Mouse (Mus musculus): ENCODE results near the gene Col23a1. TPM values are rescaled to one million over a fixed set of nuclear protein-coding genes. Genes with fewer than 3 reads are reported as not detected.

Col23a1 gene
- 1.6 and 4.4 TPM in 2 replicates for polyA plus RNA-seq (2012; rRNA removed)

DNA sequence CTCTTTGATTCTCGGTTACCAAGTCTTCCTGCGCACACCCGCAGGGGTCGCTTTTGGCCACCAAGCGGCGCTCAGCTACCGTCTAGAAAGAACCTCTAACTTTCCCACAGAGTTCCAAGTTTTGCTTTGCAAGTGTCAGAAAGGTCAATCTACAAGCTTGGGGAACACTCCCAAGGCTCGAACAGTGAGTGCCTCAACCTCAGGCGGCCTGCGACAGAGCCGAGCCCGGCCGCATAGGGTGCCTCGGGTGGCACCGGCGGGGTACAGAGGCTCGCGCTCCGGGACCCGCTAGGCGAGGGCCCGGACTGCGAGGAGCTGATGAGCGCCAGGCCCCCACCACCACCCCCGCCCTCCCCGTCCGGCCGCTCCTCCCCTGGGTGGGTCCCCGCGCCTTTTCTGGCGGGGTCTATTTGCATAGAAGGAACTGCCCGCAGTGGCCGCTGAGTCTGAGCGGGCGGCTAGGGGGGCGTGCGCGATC is at the start of gene Col23a1:
TSS of gene Col23a1 (plus strand) at position 357 of the 478 bp plus-strand sequence.
- Histone ChIP-seq H3K27me3 (ENCODE audit: control insufficient read depth, insufficient read depth, low read length) (peaks cover 15% of the 10 kb centered on the region), H3K27ac (ENCODE audit: insufficient read depth, low read depth, low read length) (peak within 1 kb of the TSS; percentile 48; the same call in 1 of the 2 replicates), H3K36me3 (ENCODE audit: control insufficient read depth, insufficient read depth, low read length) (0 out of 2 replicates have a peak, but pooled peaks cover 1% of the 10 kb centered on the region), H3K4me3 (ENCODE audit: low read depth, low read length) (peak within 1 kb of the TSS; percentile 77), H3K4me1 (ENCODE audit: control insufficient read depth, insufficient read depth, insufficient read length, low read length) (no peaks in the 10 kb centered on the region)
- under 1% methylated on average over 38 of the region's 38 CpGs for WGBS
- TF ChIP-seq POLR2A (IDR thresholded peaks at IDR 0.05; ENCODE audit: low read depth, low read length) = no peak
- peak; percentile 76; the same call in 1 of the 2 replicates for TF ChIP-seq CTCF (IDR thresholded peaks at IDR 0.05; ENCODE audit: extremely low read depth, insufficient read length, insufficient replicate concordance, low read depth, low read length)

DNA sequence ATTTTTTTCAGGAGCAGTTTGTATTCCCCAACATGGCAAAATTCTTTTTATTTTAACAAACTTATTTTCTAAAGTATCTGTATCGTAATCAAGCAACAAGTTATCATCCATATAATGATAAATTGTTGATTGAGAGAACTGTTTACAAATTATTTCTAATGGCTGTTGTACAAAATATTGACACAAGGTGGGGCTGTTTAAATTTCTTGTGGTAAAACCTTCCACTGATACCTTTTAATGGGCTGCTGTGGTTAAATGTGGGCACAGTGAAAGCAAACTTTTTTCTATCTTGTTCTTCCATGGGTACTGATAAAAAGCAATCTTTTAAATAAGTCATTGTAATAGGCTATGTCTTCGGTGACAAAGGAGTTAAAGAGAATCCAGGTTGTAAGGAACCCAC is 46.8 kb upstream of the Col23a1 start:
- WGBS = 86% methylated on average over 2 of the region's 2 CpGs
- H3K27me3 ChIP-seq (ENCODE audit: control insufficient read depth, insufficient read depth, low read length) = no peaks in the 10 kb centered on the region
- H3K4me1 ChIP-seq (ENCODE audit: control insufficient read depth, insufficient read depth, insufficient read length, low read length) = no peaks in the 10 kb centered on the region
- no peak overlapping the region for H3K27ac ChIP-seq (ENCODE audit: insufficient read depth, low read depth, low read length)
- H3K36me3 ChIP-seq (ENCODE audit: control insufficient read depth, insufficient read depth, low read length) = no peaks in the 10 kb centered on the region
- TF ChIP-seq POLR2A (IDR thresholded peaks at IDR 0.05; ENCODE audit: low read depth, low read length) (no peak), CTCF (IDR thresholded peaks at IDR 0.05; ENCODE audit: extremely low read depth, insufficient read length, insufficient replicate concordance, low read depth, low read length) (no peak)
- H3K4me3 ChIP-seq (ENCODE audit: low read depth, low read length) = no peak overlapping the region

DNA sequence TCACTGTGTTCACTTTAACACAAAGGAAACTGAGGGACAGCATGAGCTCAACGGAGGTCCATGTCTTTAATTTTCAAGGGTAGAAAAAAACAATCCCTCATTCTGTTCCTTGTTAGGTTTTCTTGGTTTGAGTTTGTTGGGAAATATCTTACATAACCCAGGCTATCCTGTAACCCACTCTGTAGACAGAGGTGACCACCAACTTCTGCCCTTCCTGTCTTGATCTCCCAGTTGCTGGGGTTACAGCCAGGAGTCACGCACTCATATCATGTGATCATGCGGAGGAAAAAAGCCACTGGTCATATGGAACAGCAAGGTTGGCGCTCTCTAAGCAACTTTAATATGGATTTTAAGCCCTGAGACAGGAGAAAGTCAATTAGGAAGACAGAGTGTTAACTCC is 32.7 kb upstream of the Col23a1 start:
- no peak overlapping the region for H3K27ac ChIP-seq (ENCODE audit: insufficient read depth, low read depth, low read length)
- TF ChIP-seq POLR2A (IDR thresholded peaks at IDR 0.05; ENCODE audit: low read depth, low read length) (no peak), CTCF (IDR thresholded peaks at IDR 0.05; ENCODE audit: extremely low read depth, insufficient read length, insufficient replicate concordance, low read depth, low read length) (no peak)
- H3K27me3 ChIP-seq (ENCODE audit: control insufficient read depth, insufficient read depth, low read length) = no peaks in the 10 kb centered on the region; the same call in 1 of the 2 replicates
- H3K36me3 ChIP-seq (ENCODE audit: control insufficient read depth, insufficient read depth, low read length) = no peaks in the 10 kb centered on the region
- no peak overlapping the region for H3K4me3 ChIP-seq (ENCODE audit: low read depth, low read length)
- WGBS = 85% methylated on average over 4 of the region's 4 CpGs
- H3K4me1 ChIP-seq (ENCODE audit: control insufficient read depth, insufficient read depth, insufficient read length, low read length) = no peaks in the 10 kb centered on the region

DNA sequence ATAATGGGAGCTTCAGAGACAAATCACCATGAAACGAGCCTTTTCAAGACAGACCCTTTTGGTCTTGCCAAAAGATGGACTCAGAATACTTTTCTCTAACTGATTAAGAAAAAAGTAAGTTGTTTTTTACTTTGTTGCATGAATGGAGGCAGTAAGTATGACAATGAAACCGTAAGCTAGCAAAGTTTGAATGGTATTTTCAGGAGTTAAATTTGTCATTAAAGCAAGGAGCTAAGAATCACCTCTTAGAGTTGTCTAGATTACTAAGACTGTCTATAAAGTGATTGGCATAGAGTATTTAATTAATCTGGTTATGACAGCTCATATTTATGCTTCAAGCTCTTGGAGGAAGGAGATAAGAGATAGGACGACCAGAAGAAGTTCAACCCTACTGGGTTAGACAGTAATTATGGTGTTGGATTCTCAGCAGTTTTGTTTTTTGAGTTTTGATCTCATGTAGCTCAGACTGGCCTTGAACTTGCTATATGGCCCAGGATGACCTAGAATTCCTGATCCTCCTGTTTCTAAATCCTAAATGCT is 28.0 kb upstream of the Col23a1 start, which contains the start of gene Clk4:
TSS of gene Clk4 (plus strand) at position 51 of the 540 bp plus-strand sequence.
- TF ChIP-seq CTCF (IDR thresholded peaks at IDR 0.05; ENCODE audit: extremely low read depth, insufficient read length, insufficient replicate concordance, low read depth, low read length) (no peak), POLR2A (IDR thresholded peaks at IDR 0.05; ENCODE audit: low read depth, low read length) (no peak)
- Histone ChIP-seq H3K4me1 (ENCODE audit: control insufficient read depth, insufficient read depth, insufficient read length, low read length) (0 out of 2 replicates have a peak, but pooled peaks cover 2% of the 10 kb centered on the region), H3K27me3 (ENCODE audit: control insufficient read depth, insufficient read depth, low read length) (no peaks in the 10 kb centered on the region), H3K27ac (ENCODE audit: insufficient read depth, low read depth, low read length) (peak within 1 kb of the TSS; percentile 85), H3K4me3 (ENCODE audit: low read depth, low read length) (peak within 1 kb of the TSS; percentile 73), H3K36me3 (ENCODE audit: control insufficient read depth, insufficient read depth, low read length) (no peaks in the 10 kb centered on the region)
- 71% methylated on average over 3 of the region's 3 CpGs for WGBS

GRCm38 (mm10) chr11:51262342-51263285 is 27.1 kb upstream of the Col23a1 start, which contains the start of gene BC049762:
TSS of gene BC049762 (minus strand) at chr11:51263046.
- 3% methylated on average over 57 of the region's 57 CpGs for WGBS
- no peaks in the 10 kb centered on the region for H3K27me3 ChIP-seq (ENCODE audit: control insufficient read depth, insufficient read depth, low read length)
- 0 out of 2 replicates have a peak, but pooled peaks cover 2% of the 10 kb centered on the region for H3K4me1 ChIP-seq (ENCODE audit: control insufficient read depth, insufficient read depth, insufficient read length, low read length)
- TF ChIP-seq CTCF (IDR thresholded peaks at IDR 0.05; ENCODE audit: extremely low read depth, insufficient read length, insufficient replicate concordance, low read depth, low read length) = no peak
- peak; percentile 94 for TF ChIP-seq POLR2A (IDR thresholded peaks at IDR 0.05; ENCODE audit: low read depth, low read length)
- H3K4me3 ChIP-seq (ENCODE audit: low read depth, low read length) = peak within 1 kb of the TSS; percentile 73
- H3K27ac ChIP-seq (ENCODE audit: insufficient read depth, low read depth, low read length) = peak within 1 kb of the TSS; percentile 95
- peaks cover 2% of the 10 kb centered on the region; the same call in 1 of the 2 replicates for H3K36me3 ChIP-seq (ENCODE audit: control insufficient read depth, insufficient read depth, low read length)

DNA sequence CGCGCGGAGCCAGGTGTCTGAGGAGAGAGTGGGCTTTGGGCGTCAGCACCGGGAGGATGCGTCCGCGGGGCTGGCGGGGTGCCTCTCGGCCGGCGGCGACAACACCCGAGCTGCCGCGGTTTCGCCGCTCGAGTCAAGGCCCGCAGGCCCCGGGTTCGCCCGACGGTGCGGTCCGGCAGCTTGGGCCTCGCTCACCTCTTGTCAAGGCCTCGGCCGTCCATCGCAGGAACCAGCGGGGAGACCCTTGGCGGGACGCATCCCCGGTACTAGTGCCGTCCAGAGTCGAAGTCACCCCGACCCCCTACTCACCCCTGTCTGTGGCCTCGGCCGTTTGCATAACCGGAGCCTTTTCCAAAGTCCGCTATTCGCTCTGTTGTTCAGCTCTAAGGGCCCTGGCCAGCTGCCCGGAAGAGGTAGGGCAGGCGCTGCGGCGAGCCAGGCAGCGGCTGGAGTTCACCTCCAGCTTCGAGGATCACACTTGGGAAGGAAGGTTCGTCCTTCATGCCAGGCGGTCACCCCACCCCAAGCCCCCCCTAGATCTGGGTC is 26.4 kb upstream of the Col23a1 start:
- Histone ChIP-seq H3K27me3 (ENCODE audit: control insufficient read depth, insufficient read depth, low read length) (no peaks in the 10 kb centered on the region), H3K27ac (ENCODE audit: insufficient read depth, low read depth, low read length) (peak overlapping the region; percentile 95), H3K4me3 (ENCODE audit: low read depth, low read length) (peak overlapping the region; percentile 73), H3K4me1 (ENCODE audit: control insufficient read depth, insufficient read depth, insufficient read length, low read length) (0 out of 2 replicates have a peak, but pooled peaks cover 2% of the 10 kb centered on the region), H3K36me3 (ENCODE audit: control insufficient read depth, insufficient read depth, low read length) (peaks cover 2% of the 10 kb centered on the region; the same call in 1 of the 2 replicates)
- TF ChIP-seq POLR2A (IDR thresholded peaks at IDR 0.05; ENCODE audit: low read depth, low read length) (no peak; the same call in 1 of the 2 replicates), CTCF (IDR thresholded peaks at IDR 0.05; ENCODE audit: extremely low read depth, insufficient read length, insufficient replicate concordance, low read depth, low read length) (no peak)
- under 1% methylated on average over 50 of the region's 50 CpGs for WGBS
